Mouse (Mus musculus) megakaryocyte progenitor cell, adult 5-6 weeks (primary cell): ENCODE measurements around the gene Lrrc15. TPM values are rescaled to one million over a fixed set of nuclear protein-coding genes. Genes with fewer than 3 reads are reported as not detected.

Experiments
- ATAC-seq: replicated peaks from 2 replicates; pipeline ENCODE4 v1.8.0; 2016; ENCODE audit warnings: mild to moderate bottlenecking, moderate TSS enrichment, inconsistent platforms; ENCODE audit not compliant: poor library complexity
- total RNA-seq, 2 experiments: library from RNA; stranded (forward) in 1 of 2; stranded (reverse) in 1 of 2; fragments of 157-497, 149-512 nt in 1 of 2; fragments of 200-1000 nt in 1 of 2; gene quantifications; 2 replicates each; pipeline versions ENCODE4 v1.2.3 to v1.2.4; 2015 to 2017

Lrrc15 gene
- total RNA-seq, 2 experiments from 2014 or later: not detected

DNA sequence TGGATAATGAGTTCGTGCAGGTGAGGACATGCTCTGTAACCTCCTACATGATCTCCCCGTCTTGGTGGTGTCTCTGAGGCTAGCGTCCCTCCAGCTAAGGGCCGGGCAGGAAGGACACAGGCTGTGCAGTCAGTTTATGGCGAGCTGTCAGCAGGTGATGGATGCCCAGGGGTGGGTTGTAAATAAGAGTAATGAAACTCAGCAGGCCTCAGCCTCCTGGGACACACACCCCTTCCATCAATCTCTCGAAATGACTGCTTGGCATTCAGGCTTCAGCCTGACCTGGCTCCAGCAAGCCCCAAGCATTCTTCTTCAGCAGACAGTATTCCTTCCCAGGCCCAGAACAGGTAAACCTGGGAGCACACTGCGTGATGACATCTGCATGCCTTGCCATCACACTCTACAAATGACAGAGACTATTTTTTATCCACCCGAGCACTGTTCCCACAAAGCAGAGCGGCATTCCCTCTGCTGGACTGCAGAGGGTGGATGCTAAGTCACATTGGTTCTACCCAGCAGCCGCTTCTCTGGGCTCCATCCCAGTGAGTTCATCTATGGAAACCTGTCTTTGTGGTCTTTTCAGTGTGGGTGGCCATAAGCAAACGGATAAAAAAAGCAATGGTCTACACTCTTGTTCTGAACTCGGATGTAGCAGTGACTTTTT lies 38.9 kb downstream of the Lrrc15 start:
- no peak for ATAC-seq

DNA sequence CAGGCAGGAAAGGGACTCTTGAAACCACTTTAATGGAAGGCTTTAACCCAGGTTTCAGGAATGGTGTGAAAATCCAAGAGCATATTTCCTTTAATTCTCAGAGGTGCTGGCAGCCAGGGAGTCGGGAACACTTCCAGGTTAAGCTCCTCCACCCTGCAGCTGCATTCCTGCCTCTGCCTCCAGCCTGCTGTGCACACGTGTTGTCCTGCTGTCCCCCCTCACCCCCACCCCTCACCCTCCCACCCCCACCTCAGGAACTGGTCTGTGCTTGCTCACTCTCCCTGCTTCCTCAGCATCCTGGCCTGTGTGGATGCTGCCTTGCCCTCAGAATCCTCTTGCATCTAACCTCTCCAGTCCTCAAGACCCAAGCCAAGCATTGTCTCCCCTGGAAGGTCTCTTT lies 41.4 kb downstream of the Lrrc15 start:
- no peak for ATAC-seq

DNA sequence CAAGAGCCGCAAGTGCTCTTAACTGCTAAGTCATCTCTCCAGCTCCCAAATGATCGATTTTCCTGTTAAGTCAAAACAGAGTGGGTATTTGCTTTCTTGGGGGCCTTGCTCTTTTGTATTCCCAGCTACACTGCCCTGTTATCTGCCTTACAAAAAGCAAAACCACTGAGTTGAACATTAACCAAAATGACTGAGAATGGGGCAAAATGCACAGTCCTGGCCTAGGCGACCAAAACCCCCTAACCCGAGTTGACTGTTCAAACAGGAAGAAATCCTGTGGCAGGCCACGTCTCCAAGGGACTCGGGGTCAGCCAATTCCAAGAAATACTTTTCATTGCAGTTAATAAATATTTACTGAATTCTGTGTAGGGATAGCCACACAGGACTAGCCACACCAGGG lies 44.3 kb downstream of the Lrrc15 start:
- ATAC-seq: no peak

DNA sequence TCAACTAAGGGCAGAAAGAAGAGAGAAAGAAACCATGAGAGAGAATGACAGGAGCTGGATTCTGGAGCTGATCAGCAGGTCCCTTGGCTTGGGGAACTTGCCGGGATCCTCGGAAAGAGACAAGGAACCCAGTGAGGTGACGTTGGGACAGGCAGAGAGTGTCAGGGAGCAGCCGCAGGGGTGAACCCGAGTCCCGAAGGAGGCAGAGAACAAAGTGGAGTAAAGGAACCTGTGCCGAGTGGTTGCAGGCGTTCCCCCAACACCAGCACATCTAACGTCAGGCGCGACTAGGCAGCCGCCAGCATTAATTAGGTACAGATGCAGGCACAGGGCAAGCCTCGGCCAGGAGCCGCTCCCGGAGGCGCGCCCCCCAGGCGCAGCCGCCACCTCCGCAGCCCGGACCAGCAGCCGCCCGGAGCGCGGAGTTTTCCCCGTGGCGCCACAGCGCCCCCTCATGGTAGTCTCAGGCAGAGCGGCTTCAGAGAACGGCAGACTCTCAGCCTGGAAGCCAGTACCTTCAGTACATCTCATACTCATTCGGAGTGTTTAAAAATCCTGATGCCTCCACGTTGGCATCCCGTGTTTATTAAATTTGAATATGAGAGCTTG lies 46.9 kb downstream of the Lrrc15 start:
- ATAC-seq: peak; percentile 96

DNA sequence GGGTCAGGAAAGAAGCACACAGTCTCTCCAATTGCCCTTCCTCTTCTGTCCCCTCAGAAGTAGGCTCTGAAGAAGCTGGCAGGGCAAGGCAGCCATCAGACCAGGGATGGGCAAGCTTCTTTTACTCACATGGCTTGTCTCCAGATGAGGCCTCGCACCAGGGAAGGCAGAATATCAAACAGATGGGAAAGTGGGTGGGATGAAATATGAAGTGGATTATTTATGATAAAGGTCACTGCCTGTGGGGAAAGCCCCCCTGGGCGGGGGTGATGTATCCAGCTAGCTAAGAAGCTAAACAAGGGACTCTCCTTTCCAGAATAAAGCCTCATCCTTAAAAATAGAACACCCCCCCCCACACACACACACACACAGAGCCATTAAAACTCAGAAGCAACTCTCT lies 47.5 kb downstream of the Lrrc15 start:
- ATAC-seq: no peak

- ATAC-seq: no peak
Observed at GRCm38 (mm10) chr16:30234636-30235546, 48.2 kb downstream of the Lrrc15 start.

- no peak for ATAC-seq
Observed at GRCm38 (mm10) chr16:30234077-30234476, 49.0 kb downstream of the Lrrc15 start.

GRCm38 (mm10) chr16:30231882-30232604 lies 51.0 kb downstream of the Lrrc15 start:
- ATAC-seq: no peak

DNA sequence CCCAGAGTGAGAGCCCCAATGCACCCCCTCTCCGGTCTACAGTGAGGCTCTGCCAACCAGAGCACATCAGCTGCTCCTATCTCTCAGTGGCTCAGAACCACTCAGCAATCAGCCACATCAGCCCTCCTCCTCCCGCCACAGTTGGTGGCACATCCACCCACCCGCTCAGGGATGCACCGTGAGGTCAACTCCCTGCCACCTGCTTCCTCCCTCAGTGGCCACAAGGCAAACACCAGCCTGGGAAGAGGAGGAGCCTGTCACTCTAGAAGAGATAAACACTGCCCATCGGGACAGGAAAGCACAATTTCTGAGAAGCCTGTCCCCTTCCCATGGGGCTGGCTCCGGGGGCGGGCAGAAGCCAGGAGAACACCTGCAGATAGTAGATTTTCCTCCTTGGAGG lies 55.7 kb downstream of the Lrrc15 start:
- ATAC-seq: peak; percentile 96

- no peak for ATAC-seq
Observed at GRCm38 (mm10) chr16:30221161-30221782, 61.8 kb downstream of the Lrrc15 start.

Other genes starting within 250 kb of the Lrrc15 start
- gene Hes1, start 218.9 kb downstream of the Lrrc15 start, total RNA-seq (2015): 0.24 and 0.47 TPM in 2 replicates
- 0.41 and 6.0 TPM in 2 replicates for gene Hes1, start 218.9 kb downstream of the Lrrc15 start, total RNA-seq (2017)
- not detected in 2 replicates for gene Cpn2, start 15.8 kb downstream of the Lrrc15 start, total RNA-seq (2015)
- not detected in 2 replicates for gene Cpn2, start 15.8 kb downstream of the Lrrc15 start, total RNA-seq (2017)
- 1.1 and 1.5 TPM in 2 replicates for gene Gp5, start 27.5 kb upstream of the Lrrc15 start, total RNA-seq (2015)
- 0.46 and 1.2 TPM in 2 replicates for gene Gp5, start 27.5 kb upstream of the Lrrc15 start, total RNA-seq (2017)
- gene Atp13a3, start 122.7 kb upstream of the Lrrc15 start, total RNA-seq (2015): 121 and 143 TPM in 2 replicates
- 70.9 and 100 TPM in 2 replicates for gene Atp13a3, start 122.7 kb upstream of the Lrrc15 start, total RNA-seq (2017)